Mouse (Mus musculus): ENCODE results near the gene Timm23. TPM values are rescaled to one million over a fixed set of nuclear protein-coding genes. Genes with fewer than 3 reads are reported as not detected.
"Not testable (repeated sequence)": the region's sequence is repeated elsewhere in the genome, so short reads cannot be mapped to it uniquely, and the experiment has no call there.

The Timm23 gene
- polyA plus RNA-seq, 1 experiment from 2014 or later: 201 TPM

GRCm38 (mm10) chr14:32145809-32146511, 55.7 kb downstream of the Timm23 start:
- Histone ChIP-seq H3K9me3 (replicated peaks) (peaks cover 3% of the 10 kb centered on the region), H3K27ac (no peak overlapping the region), H3K27me3 (no peaks in the 10 kb centered on the region), H3K9ac (no peak overlapping the region), H3K4me1 (no peaks in the 10 kb centered on the region), H3K4me2 (replicated peaks) (no peak overlapping the region), H3K36me3 (no peaks in the 10 kb centered on the region), H3K4me3 (no peak overlapping the region)
- WGBS: 88% methylated on average over 7 of the region's 7 CpGs
- ATAC-seq (ENCODE audit: low FRiP score): no peak

- H3K4me3 ChIP-seq: no peak overlapping the region
- no peak for ATAC-seq (ENCODE audit: low FRiP score)
- no peak overlapping the region for H3K27ac ChIP-seq
- 73% methylated on average over 4 of the region's 4 CpGs for WGBS
- no peaks in the 10 kb centered on the region for H3K36me3 ChIP-seq
- H3K4me1 ChIP-seq: no peaks in the 10 kb centered on the region
- H3K27me3 ChIP-seq: no peaks in the 10 kb centered on the region
- peaks cover 3% of the 10 kb centered on the region for H3K9me3 ChIP-seq (replicated peaks)
- no peak overlapping the region for H3K4me2 ChIP-seq (replicated peaks)
- no peak overlapping the region for H3K9ac ChIP-seq
These were observed 56.3 kb downstream of the Timm23 start for GRCm38 (mm10) chr14:32145401-32145800.

DNA sequence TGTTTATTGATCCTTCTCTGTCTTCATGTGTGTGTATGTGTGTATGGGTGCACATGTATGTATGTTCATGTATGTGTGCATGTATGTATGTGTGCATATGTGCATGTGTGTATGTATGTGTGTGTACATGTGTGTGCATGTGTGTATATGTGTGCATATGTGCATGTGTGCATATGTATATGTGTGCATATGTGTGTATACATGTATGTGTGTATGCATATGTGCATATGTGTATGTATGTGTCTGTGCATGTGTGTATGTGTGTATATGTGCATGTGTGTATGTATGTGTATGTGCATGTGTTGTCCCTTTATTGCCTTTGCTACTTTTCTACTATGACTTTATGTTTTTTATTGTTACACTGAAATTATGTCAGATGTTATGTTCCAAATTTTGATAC, 57.0 kb downstream of the Timm23 start:
- ATAC-seq (ENCODE audit: low FRiP score): no peak
- H3K27ac ChIP-seq: no peak overlapping the region
- peaks cover 3% of the 10 kb centered on the region for H3K9me3 ChIP-seq (replicated peaks)
- H3K36me3 ChIP-seq: no peaks in the 10 kb centered on the region
- H3K4me1 ChIP-seq: no peaks in the 10 kb centered on the region
- no peak overlapping the region for H3K9ac ChIP-seq
- no peak overlapping the region for H3K4me3 ChIP-seq
- H3K4me2 ChIP-seq (replicated peaks): no peak overlapping the region
- no peaks in the 10 kb centered on the region for H3K27me3 ChIP-seq

- Histone ChIP-seq H3K27me3 (no peaks in the 10 kb centered on the region), H3K36me3 (no peaks in the 10 kb centered on the region), H3K4me2 (replicated peaks) (no peak within 1 kb of the TSS), H3K9ac (no peak within 1 kb of the TSS), H3K4me1 (no peaks in the 10 kb centered on the region), H3K27ac (no peak within 1 kb of the TSS), H3K4me3 (no peak within 1 kb of the TSS), H3K9me3 (replicated peaks) (no peaks in the 10 kb centered on the region; the same call in 1 of the 2 replicates)
- ATAC-seq (ENCODE audit: low FRiP score): no peak
- WGBS: 88% methylated on average over 5 of the region's 5 CpGs
These were observed 60.0 kb downstream of the Timm23 start, which contains the start of gene Msmb for GRCm38 (mm10) chr14:32141723-32142122. TSS of gene Msmb (plus strand) at chr14:32142023.

DNA sequence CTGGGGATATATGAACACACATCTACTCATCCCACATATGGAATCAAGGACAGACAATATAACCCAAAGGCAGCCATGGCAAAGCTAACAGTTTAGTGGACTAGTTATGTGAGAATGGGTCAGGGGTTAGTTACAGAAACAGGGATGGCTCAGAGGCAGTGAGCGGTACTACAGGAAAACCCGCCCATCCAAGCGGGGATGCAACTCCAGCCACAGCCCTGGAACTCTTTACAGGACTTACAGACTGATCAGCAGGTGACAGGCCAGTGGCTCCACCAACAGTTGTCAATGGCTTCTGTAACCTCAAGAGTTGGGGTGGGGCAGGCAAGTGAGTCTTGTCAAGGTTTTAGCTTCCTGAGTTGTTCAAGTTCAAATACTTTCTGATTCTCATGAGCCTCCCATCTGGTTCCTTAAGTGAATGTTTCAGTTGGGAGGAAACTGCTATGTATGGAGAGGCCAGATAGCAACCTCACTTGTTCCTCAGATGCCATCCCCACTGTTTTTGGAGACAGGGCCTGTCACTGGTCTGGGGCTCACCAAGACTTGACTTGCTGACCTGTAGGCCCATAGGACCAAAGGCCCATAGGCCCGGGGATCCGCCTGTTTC, 61.2 kb downstream of the Timm23 start:
- no peak for ATAC-seq (ENCODE audit: low FRiP score)
- 78% methylated on average over 5 of the region's 5 CpGs for WGBS

GRCm38 (mm10) chr14:32136467-32136866, 65.2 kb downstream of the Timm23 start:
- H3K27me3 ChIP-seq; H3K4me2 ChIP-seq (replicated peaks); H3K9ac ChIP-seq; H3K4me1 ChIP-seq; H3K27ac ChIP-seq; H3K9me3 ChIP-seq (replicated peaks); H3K4me3 ChIP-seq; ATAC-seq (ENCODE audit: low FRiP score); H3K36me3 ChIP-seq: not testable (repeated sequence)
- 76% methylated on average over 3 of the region's 3 CpGs for WGBS

More for the DNA sequence above, 61.2 kb downstream of the Timm23 start:
- Histone ChIP-seq H3K4me2 (replicated peaks) (no peak overlapping the region), H3K36me3 (no peaks in the 10 kb centered on the region), H3K27ac (no peak overlapping the region), H3K4me1 (no peaks in the 10 kb centered on the region), H3K9ac (no peak overlapping the region), H3K27me3 (no peaks in the 10 kb centered on the region), H3K9me3 (replicated peaks) (no peaks in the 10 kb centered on the region), H3K4me3 (no peak overlapping the region)

DNA sequence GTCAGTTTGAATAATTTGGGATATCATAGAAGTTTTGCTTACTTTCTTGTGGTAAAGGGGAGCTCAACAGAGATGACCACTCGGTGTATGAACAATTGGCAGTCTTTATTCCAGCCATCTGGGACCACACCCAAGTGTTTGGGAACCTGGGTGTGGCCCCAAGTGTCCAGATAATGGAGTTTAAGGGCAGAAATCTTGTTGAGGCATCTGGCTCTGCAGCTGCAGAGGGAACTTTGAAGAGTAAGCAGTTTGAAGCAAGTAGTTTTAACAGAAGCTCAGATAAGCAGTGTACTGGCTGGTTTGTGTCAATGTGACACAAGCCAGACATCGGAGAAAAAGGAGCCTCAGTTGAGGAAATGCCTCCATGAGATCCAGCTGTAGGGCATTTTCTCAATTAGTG, 67.4 kb downstream of the Timm23 start:
- ATAC-seq (ENCODE audit: low FRiP score): no peak
- no peak overlapping the region for H3K9ac ChIP-seq
- WGBS: 81% methylated on average over 2 of the region's 2 CpGs
- H3K27ac ChIP-seq: no peak overlapping the region
- H3K9me3 ChIP-seq (replicated peaks): no peaks in the 10 kb centered on the region
- no peaks in the 10 kb centered on the region for H3K36me3 ChIP-seq
- H3K27me3 ChIP-seq: no peaks in the 10 kb centered on the region
- H3K4me2 ChIP-seq (replicated peaks): no peak overlapping the region
- no peaks in the 10 kb centered on the region for H3K4me1 ChIP-seq
- no peak overlapping the region for H3K4me3 ChIP-seq

DNA sequence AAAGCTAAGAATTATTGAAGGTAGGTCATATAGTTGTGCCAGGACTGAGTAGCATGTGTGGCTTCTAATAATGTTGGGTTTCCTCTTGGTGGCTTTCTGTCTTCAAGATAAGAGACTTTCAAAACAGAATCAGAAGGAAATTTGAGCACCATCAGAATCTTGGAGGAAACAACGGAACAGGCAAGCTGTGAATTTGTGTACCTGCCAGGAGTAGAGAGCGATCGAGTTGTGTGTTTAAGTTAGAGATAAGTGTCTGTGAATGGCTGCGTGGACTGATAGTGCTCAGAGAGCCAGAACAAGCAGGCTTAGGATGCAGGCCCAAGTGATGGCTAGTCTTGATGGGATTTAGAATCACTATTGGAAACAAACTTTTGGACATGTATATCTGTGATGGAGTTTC, 69.9 kb downstream of the Timm23 start:
- no peaks in the 10 kb centered on the region for H3K9me3 ChIP-seq (replicated peaks)
- H3K4me2 ChIP-seq (replicated peaks): no peak overlapping the region
- H3K9ac ChIP-seq: no peak overlapping the region
- ATAC-seq (ENCODE audit: low FRiP score): no peak
- no peaks in the 10 kb centered on the region for H3K36me3 ChIP-seq
- no peak overlapping the region for H3K4me3 ChIP-seq
- H3K27ac ChIP-seq: no peak overlapping the region
- 93% methylated on average over 4 of the region's 4 CpGs for WGBS
- H3K4me1 ChIP-seq: no peaks in the 10 kb centered on the region
- H3K27me3 ChIP-seq: no peaks in the 10 kb centered on the region

Other genes with a start within 250 kb of the Timm23 start
- 0.12 and 0.14 TPM in 2 replicates for gene Galnt15, start 172.9 kb downstream of the Timm23 start, polyA plus RNA-seq (2016; fragmentation: Nextera tagmentation; extraction: Ambion mirVana)
- 14.5 and 20.4 TPM in 2 replicates for gene Oxnad1, start 116.5 kb downstream of the Timm23 start, polyA plus RNA-seq (2016; fragmentation: Nextera tagmentation; extraction: Ambion mirVana)
- 72.0 and 72.2 TPM in 2 replicates for gene Dph3, start 116.2 kb downstream of the Timm23 start, polyA plus RNA-seq (2016; fragmentation: Nextera tagmentation; extraction: Ambion mirVana)
- gene Msmb, start 59.9 kb downstream of the Timm23 start, polyA plus RNA-seq (2016; fragmentation: Nextera tagmentation; extraction: Ambion mirVana): not detected in 2 replicates
- 96.2 and 99.4 TPM in 2 replicates for gene Ncoa4, start 42.0 kb downstream of the Timm23 start, polyA plus RNA-seq (2016; fragmentation: Nextera tagmentation; extraction: Ambion mirVana)
- 57.7 and 66.5 TPM in 2 replicates for gene Parg, start 51 bp upstream of the Timm23 start, polyA plus RNA-seq (2016; fragmentation: Nextera tagmentation; extraction: Ambion mirVana)
- gene Ogdhl, start 120.1 kb upstream of the Timm23 start, polyA plus RNA-seq (2016; fragmentation: Nextera tagmentation; extraction: Ambion mirVana): 19.6 and 23.7 TPM in 2 replicates
- 0.85 and 0.94 TPM in 2 replicates for gene 1700024G13Rik, start 186.5 kb upstream of the Timm23 start, polyA plus RNA-seq (2016; fragmentation: Nextera tagmentation; extraction: Ambion mirVana)

All from hindbrain, embryonic 12.5 days (tissue).